Mouse (Mus musculus) MEL (cell line): ENCODE results near the gene Gm9964. TPM values are rescaled to one million over a fixed set of nuclear protein-coding genes. Genes with fewer than 3 reads are reported as not detected.

ENCODE experiments used
- DNase-seq: peaks from one replicate; pipeline ENCODE4 v3.0.0; 2011; ENCODE audit warnings: low read depth, low spot score
- H3K27ac ChIP-seq: 2 replicates; pipeline ENCODE4 v1.5.1; 2012; ENCODE audit warnings: low read depth, mild to moderate bottlenecking, control low read depth, low read length, moderate library complexity; ENCODE audit not compliant: control insufficient read depth
- H3K27me3 ChIP-seq, 2 experiments: fragments of 150-350 bp in 1 of 2; sonication (generic) in 1 of 2; 2 replicates each; pipeline ENCODE4 v1.6.1; 2012; ENCODE audit warnings: low read length in 2 of 2, mild to moderate bottlenecking in 2 of 2, improper control_type of control experiment in 1 of 2, moderate library complexity in 1 of 2; ENCODE audit not compliant: insufficient read depth in 2 of 2, control insufficient read depth in 1 of 2
- H3K36me3 ChIP-seq, 2 experiments: 2 replicates each; pipeline ENCODE4 v1.6.1; 2012 to 2014; ENCODE audit warnings: low read length in 2 of 2, improper control_type of control experiment in 1 of 2, inconsistent platforms in 1 of 2, mild to moderate bottlenecking in 1 of 2; ENCODE audit not compliant: insufficient read depth in 2 of 2, control insufficient read depth in 1 of 2
- H3K4me1 ChIP-seq, 2 experiments: fragments of 150-350 bp in 1 of 2; sonication (generic) in 1 of 2; 2 replicates each; pipeline ENCODE4 v1.6.1; 2012; ENCODE audit warnings: low read length in 2 of 2, improper control_type of control experiment in 1 of 2, mild to moderate bottlenecking in 1 of 2; ENCODE audit not compliant: insufficient read depth in 2 of 2, control insufficient read depth in 1 of 2
- H3K4me3 ChIP-seq, 2 experiments: fragments of 150-350 bp in 1 of 2; sonication (generic) in 1 of 2; 2 replicates each; pipeline ENCODE4 v1.5.1; 2012; ENCODE audit warnings: low read depth in 2 of 2, low read length in 2 of 2, mild to moderate bottlenecking in 2 of 2, moderate library complexity in 2 of 2, control low read depth in 1 of 2, improper control_type of control experiment in 1 of 2; ENCODE audit not compliant: control insufficient read depth in 1 of 2, insufficient read depth in 1 of 2
- H3K79me2 ChIP-seq: 2 replicates; pipeline ENCODE4 v1.6.1; 2012; ENCODE audit warnings: mild to moderate bottlenecking, low read length, moderate library complexity; ENCODE audit not compliant: control insufficient read depth, poor library complexity, insufficient read depth
- H3K9ac ChIP-seq: 2 replicates; pipeline ENCODE4 v1.6.1; 2012; ENCODE audit warnings: low read depth, mild to moderate bottlenecking, control low read depth, low read length, moderate library complexity; ENCODE audit not compliant: control insufficient read depth, poor library complexity, severe bottlenecking
- H3K9me3 ChIP-seq: fragments of 150-350 bp; sonication (generic); replicated peaks from 2 replicates; pipeline ENCODE4 v1.6.1; 2012; ENCODE audit warnings: mild to moderate bottlenecking, low read length, improper control_type of control experiment, moderate library complexity; ENCODE audit not compliant: insufficient read depth
- BHLHE40 ChIP-seq: IDR thresholded peaks from 2 replicates; pipeline ENCODE4 v1.6.1; 2012; ENCODE audit warnings: low read depth, mild to moderate bottlenecking, inconsistent platforms, low read length, improper control_type of control experiment, borderline replicate concordance
- CHD1 ChIP-seq: IDR thresholded peaks from 2 replicates; pipeline ENCODE4 v1.6.1; 2012; ENCODE audit warnings: low read depth, mild to moderate bottlenecking, inconsistent platforms, low read length, improper control_type of control experiment
- CTCF ChIP-seq, 3 experiments: IDR thresholded peaks in 2 of 3; conservative IDR thresholded peaks in 1 of 3; 2 replicates each; pipeline ENCODE4 v1.5.1; 2011 to 2012; ENCODE audit warnings: low read length in 3 of 3, low read depth in 2 of 3, mild to moderate bottlenecking in 2 of 3, improper control_type of control experiment in 1 of 3, inconsistent platforms in 1 of 3, mixed read lengths in 1 of 3, moderate library complexity in 1 of 3; ENCODE audit not compliant: control insufficient read depth in 1 of 3, insufficient read depth in 1 of 3, poor library complexity in 1 of 3, severe bottlenecking in 1 of 3
- ELF1 ChIP-seq: IDR thresholded peaks from 2 replicates; pipeline ENCODE4 v1.6.1; 2014; ENCODE audit warnings: low read depth, mild to moderate bottlenecking, inconsistent platforms, low read length, improper control_type of control experiment, moderate library complexity
- EP300 ChIP-seq, 2 experiments: IDR thresholded peaks; 2 replicates each; pipeline ENCODE4 v1.6.1; 2011; ENCODE audit warnings: improper control_type of control experiment in 2 of 2, low read length in 2 of 2, low read depth in 1 of 2, mild to moderate bottlenecking in 1 of 2
- ETS1 ChIP-seq: IDR thresholded peaks from 2 replicates; pipeline ENCODE4 v1.6.1; 2012; ENCODE audit warnings: low read depth, mild to moderate bottlenecking, inconsistent platforms, low read length, improper control_type of control experiment, moderate library complexity
- JUND ChIP-seq: IDR thresholded peaks from 2 replicates; pipeline ENCODE4 v1.6.1; 2011; ENCODE audit warnings: low read depth, mild to moderate bottlenecking, improper control_type of control experiment, low read length
- KAT2A ChIP-seq: conservative IDR thresholded peaks from 2 replicates; pipeline ENCODE4 v1.6.1; 2012; ENCODE audit warnings: low read depth, low read length, improper control_type of control experiment, inconsistent platforms
- MEF2A ChIP-seq: IDR thresholded peaks from 2 replicates; pipeline ENCODE4 v1.6.1; 2014; ENCODE audit warnings: low read depth, mild to moderate bottlenecking, inconsistent platforms, low read length, improper control_type of control experiment; ENCODE audit not compliant: poor library complexity, insufficient replicate concordance, severe bottlenecking; ENCODE audit errors: extremely low read depth
- TAL1 ChIP-seq: IDR thresholded peaks from 2 replicates; pipeline ENCODE4 v1.6.1; 2012; ENCODE audit warnings: mild to moderate bottlenecking, inconsistent platforms, low read length, moderate library complexity, mixed read lengths
- TBP ChIP-seq: IDR thresholded peaks from 2 replicates; pipeline ENCODE4 v1.8.0; 2011; ENCODE audit warnings: low read depth, low read length, improper control_type of control experiment
- UBTF ChIP-seq: IDR thresholded peaks from 2 replicates; pipeline ENCODE4 v1.6.1; 2012; ENCODE audit warnings: low read depth, mild to moderate bottlenecking, inconsistent platforms, low read length, improper control_type of control experiment, moderate library complexity, borderline replicate concordance; ENCODE audit not compliant: insufficient read depth
- USF1 ChIP-seq: IDR thresholded peaks from 2 replicates; pipeline ENCODE4 v1.6.1; 2014; ENCODE audit warnings: low read depth, mild to moderate bottlenecking, inconsistent platforms, low read length, improper control_type of control experiment, moderate library complexity
- USF2 ChIP-seq, 2 experiments: IDR thresholded peaks; 2 replicates each; pipeline ENCODE4 v1.6.1; 2011 to 2012; ENCODE audit warnings: improper control_type of control experiment in 2 of 2, low read length in 2 of 2, borderline replicate concordance in 1 of 2, inconsistent platforms in 1 of 2, low read depth in 1 of 2, mild to moderate bottlenecking in 1 of 2; ENCODE audit not compliant: insufficient read depth in 1 of 2
- ZKSCAN1 ChIP-seq: IDR thresholded peaks from 2 replicates; pipeline ENCODE4 v1.6.1; 2012; ENCODE audit warnings: low read depth, mild to moderate bottlenecking, inconsistent platforms, low read length, improper control_type of control experiment, moderate library complexity
- polyA plus RNA-seq, 2 experiments: library from polyadenylated mRNA; stranded (reverse) in 1 of 2; unstranded in 1 of 2; fragments of >175 nt in 1 of 2; fragments of >200 nt in 1 of 2; gene quantifications; 2 replicates each; pipeline versions ENCODE4 v1.2.1 to v1.2.4; 2012; ENCODE audit warnings: low replicate concordance in 2 of 2, low read depth in 1 of 2; ENCODE audit not compliant: insufficient read length in 2 of 2, insufficient read depth in 1 of 2, missing spikeins in 1 of 2
- total RNA-seq: library from RNA; depleted of rRNA; stranded (reverse); fragments of 300-350 nt; gene quantifications from 2 replicates; pipeline ENCODE4 v1.2.3, GENCODE M21; 2012

Gm9964 gene
- total and polyA plus RNA-seq, 3 experiments, result not detected

DNA sequence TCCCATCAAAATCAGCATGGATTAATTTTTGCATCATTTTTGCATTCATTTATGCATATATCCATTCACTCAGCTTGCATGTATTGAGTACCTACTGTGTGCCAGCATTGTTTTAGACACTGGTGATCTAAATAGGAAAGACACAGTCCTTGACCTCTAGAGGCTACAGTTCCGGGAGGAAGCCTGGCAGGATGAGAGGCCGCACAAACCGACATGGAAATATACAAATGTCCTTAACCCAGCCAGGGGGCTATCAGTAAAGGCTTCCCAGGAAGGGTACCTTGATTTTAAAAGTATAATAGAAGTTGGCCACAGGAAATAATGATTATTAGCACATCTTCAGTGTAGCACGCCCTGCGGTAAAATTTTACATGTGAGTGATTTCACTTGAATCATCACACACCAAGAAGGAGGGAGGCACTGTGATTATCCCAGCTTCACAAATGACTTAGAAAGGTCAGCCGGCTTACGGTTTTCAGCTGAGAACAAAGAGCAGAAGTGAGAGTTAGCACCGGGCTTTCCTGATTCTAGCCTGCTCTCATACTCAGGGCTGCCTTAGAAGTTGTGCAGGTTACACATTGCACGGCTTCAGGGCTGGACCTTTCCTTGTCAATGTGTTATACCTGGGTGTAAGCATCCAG, 11.0 kb upstream of the Gm9964 start:
- Histone ChIP-seq H3K36me3 (peaks cover 0 to 37% of the 10 kb centered on the region in 2 experiments; a peak in 2 of 4 replicates), H3K27me3 (no peaks in the 10 kb centered on the region), H3K4me1 (peaks cover 18 to 51% of the 10 kb centered on the region in 2 experiments), H3K4me3 (no peak overlapping the region), H3K9ac (no peak overlapping the region; the same call in 1 of the 2 replicates), H3K79me2 (no peaks in the 10 kb centered on the region; the same call in 1 of the 2 replicates), H3K27ac (no peak overlapping the region), H3K9me3 (no peaks in the 10 kb centered on the region)
- TF ChIP-seq CHD1, result no peak
- peak; percentile 91 for TF ChIP-seq ZKSCAN1
- DNase-seq, result no peak

DNA sequence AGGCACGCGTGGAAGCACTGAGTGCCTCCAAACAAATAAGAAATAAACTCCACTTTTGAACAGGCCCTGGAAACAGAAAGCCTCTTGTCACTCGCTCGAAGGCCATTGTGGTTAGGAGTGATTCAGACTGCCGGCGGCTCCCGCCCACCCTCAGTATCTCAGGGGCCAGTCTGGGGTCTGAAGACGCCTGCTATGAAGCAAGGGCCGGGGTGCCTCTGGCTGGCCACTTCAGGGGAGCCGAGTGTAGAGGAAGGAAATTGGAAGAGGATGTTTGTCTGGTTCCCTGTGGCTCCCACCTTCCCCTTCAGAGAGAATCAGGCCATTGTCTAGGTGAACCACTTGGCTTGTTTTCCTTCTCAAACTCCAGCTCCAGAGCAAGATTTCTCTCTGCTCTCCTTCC, 10.3 kb upstream of the Gm9964 start:
- Histone ChIP-seq H3K4me1 (peaks cover 18 to 51% of the 10 kb centered on the region in 2 experiments), H3K9me3 (no peaks in the 10 kb centered on the region), H3K9ac (peak overlapping the region; percentile 64), H3K27ac (peak overlapping the region; percentile 91)
- DNase-seq, result peak; percentile 83
- TF ChIP-seq UBTF, result 0 out of 2 replicates have a peak, but pooled peaks have one; percentile 40
- TF ChIP-seq USF2 (IDR thresholded peaks at IDR 0.05; ENCODE audit: borderline replicate concordance in 1 of 2, insufficient read depth in 1 of 2, low read depth in 1 of 2, low read length in 2 of 2), result no peak
- no peak for TF ChIP-seq ETS1
- no peak for TF ChIP-seq CTCF (IDR thresholded peaks at IDR 0.05 in 2 of 3, conservative IDR thresholded peaks at IDR 0.05 in 1 of 3; ENCODE audit: control insufficient read depth in 1 of 3, insufficient read depth in 1 of 3, low read depth in 2 of 3, low read length in 3 of 3, poor library complexity in 1 of 3, severe bottlenecking in 1 of 3)
- TF ChIP-seq BHLHE40, result no peak
- TF ChIP-seq EP300 (IDR thresholded peaks at IDR 0.05; ENCODE audit: low read depth in 1 of 2, low read length in 2 of 2), result peak; percentile 54 to 65; a peak in 2 of 4 replicates
- no peak for TF ChIP-seq USF1
- TF ChIP-seq TBP, result peak; percentile 39; the same call in 1 of the 2 replicates
- no peak for TF ChIP-seq ELF1
- TF ChIP-seq TAL1, result peak; percentile 52; the same call in 1 of the 2 replicates
- no peak for TF ChIP-seq MEF2A
- TF ChIP-seq KAT2A, result no peak
- TF ChIP-seq JUND, result no peak; the same call in 1 of the 2 replicates
- TF ChIP-seq, all 39 proteins: peak for 4
- Histone ChIP-seq H3K27me3 (no peaks in the 10 kb centered on the region), H3K4me3 (peak overlapping the region; percentile 44 to 52), H3K36me3 (peaks cover 0 to 37% of the 10 kb centered on the region in 2 experiments; a peak in 2 of 4 replicates), H3K79me2 (no peaks in the 10 kb centered on the region; the same call in 1 of the 2 replicates)
